Mouse (Mus musculus): ENCODE data around the gene Slc30a1. TPM values are rescaled to one million over a fixed set of nuclear protein-coding genes. Genes with fewer than 3 reads are reported as not detected.

The Slc30a1 gene
- polyA plus RNA-seq (2016; fragmentation: Nextera tagmentation; extraction: Ambion mirVana) = 1.3 and 1.6 TPM in 2 replicates

GRCm38 (mm10) chr1:191906571-191907430, at the start of gene Slc30a1:
Gene Slc30a1 (plus strand): TSS chr1:191906767.
- WGBS = under 1% methylated on average over 104 of the region's 104 CpGs

GRCm38 (mm10) chr1:191856886-191857651, 49.5 kb upstream of the Slc30a1 start:
- DNase-seq (ENCODE audit: low spot score) = no peak
- Histone ChIP-seq H3K27me3 (ENCODE audit: insufficient read depth, poor library complexity, severe bottlenecking) (no peaks in the 10 kb centered on the region), H3K4me3 (no peak overlapping the region), H3K36me3 (no peaks in the 10 kb centered on the region), H3K27ac (no peak overlapping the region), H3K4me1 (replicated peaks) (no peaks in the 10 kb centered on the region), H3K9me3 (no peaks in the 10 kb centered on the region)
- WGBS = 87% methylated on average over 5 of the region's 5 CpGs

More at GRCm38 (mm10) chr1:191906571-191907430, at the start of gene Slc30a1:
- Histone ChIP-seq H3K9me3 (no peaks in the 10 kb centered on the region), H3K36me3 (peaks cover 25% of the 10 kb centered on the region), H3K27ac (peak within 1 kb of the TSS; percentile 93), H3K27me3 (ENCODE audit: insufficient read depth, poor library complexity, severe bottlenecking) (peaks cover 9% of the 10 kb centered on the region), H3K4me3 (peak within 1 kb of the TSS; percentile 88), H3K4me1 (replicated peaks) (peaks cover 43% of the 10 kb centered on the region)
- peak; percentile 98 for DNase-seq (ENCODE audit: low spot score)

DNA sequence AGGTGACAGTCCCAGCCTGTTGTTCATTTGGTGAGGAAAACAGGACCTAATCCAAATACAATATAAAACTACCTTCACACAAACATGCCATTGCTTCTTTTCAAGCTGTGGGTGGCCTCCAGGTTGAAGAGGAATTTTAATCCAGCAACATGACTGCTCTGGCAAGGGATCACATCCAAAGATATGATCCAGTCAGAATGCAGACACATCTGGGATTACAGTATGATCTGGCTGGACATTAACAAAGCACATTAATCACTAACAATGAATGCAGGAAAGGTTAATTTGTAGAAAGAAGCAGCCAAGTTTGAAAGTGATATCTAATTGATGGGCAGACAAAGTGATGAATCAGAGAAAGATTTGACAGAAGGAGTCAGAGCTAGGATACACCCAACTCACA, 48.4 kb upstream of the Slc30a1 start:
- Histone ChIP-seq H3K27ac (no peak overlapping the region), H3K27me3 (ENCODE audit: insufficient read depth, poor library complexity, severe bottlenecking) (no peaks in the 10 kb centered on the region), H3K36me3 (no peaks in the 10 kb centered on the region), H3K4me1 (replicated peaks) (0 out of 2 replicates have a peak, but pooled peaks cover 5% of the 10 kb centered on the region), H3K9me3 (no peaks in the 10 kb centered on the region), H3K4me3 (no peak overlapping the region)
- DNase-seq (ENCODE audit: low spot score) = no peak

GRCm38 (mm10) chr1:191859847-191860246, 46.7 kb upstream of the Slc30a1 start:
- Histone ChIP-seq H3K4me1 (replicated peaks) (0 out of 2 replicates have a peak, but pooled peaks cover 5% of the 10 kb centered on the region), H3K36me3 (no peaks in the 10 kb centered on the region), H3K4me3 (no peak overlapping the region), H3K27ac (no peak overlapping the region), H3K9me3 (no peaks in the 10 kb centered on the region), H3K27me3 (ENCODE audit: insufficient read depth, poor library complexity, severe bottlenecking) (no peaks in the 10 kb centered on the region)
- no peak for DNase-seq (ENCODE audit: low spot score)
- WGBS = 86% methylated on average over 3 of the region's 3 CpGs

DNA sequence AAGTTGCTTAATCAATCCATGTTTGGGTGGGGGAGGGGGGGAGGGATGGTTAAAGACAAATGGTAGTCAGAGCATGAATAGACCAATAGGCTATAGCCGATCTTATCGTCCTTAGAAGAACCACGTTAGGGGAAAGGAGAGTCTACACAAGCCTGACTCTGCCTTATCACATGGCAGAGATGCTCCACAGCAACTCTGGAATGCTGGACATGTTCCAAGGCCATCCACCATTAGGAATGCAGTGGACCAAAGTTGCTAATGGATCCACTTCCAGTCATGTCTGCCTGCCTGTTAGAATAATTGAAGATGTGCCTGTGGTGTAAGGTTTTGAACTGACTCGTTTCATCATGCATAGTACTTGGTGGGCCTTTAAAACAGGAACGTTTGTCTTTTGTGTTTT, 45.3 kb upstream of the Slc30a1 start:
- Histone ChIP-seq H3K27me3 (ENCODE audit: insufficient read depth, poor library complexity, severe bottlenecking) (no peaks in the 10 kb centered on the region), H3K9me3 (no peaks in the 10 kb centered on the region), H3K27ac (no peak overlapping the region), H3K4me3 (no peak overlapping the region), H3K36me3 (no peaks in the 10 kb centered on the region), H3K4me1 (replicated peaks) (0 out of 2 replicates have a peak, but pooled peaks cover 5% of the 10 kb centered on the region)
- 84% methylated on average over 5 of the region's 5 CpGs for WGBS
- no peak for DNase-seq (ENCODE audit: low spot score)

DNA sequence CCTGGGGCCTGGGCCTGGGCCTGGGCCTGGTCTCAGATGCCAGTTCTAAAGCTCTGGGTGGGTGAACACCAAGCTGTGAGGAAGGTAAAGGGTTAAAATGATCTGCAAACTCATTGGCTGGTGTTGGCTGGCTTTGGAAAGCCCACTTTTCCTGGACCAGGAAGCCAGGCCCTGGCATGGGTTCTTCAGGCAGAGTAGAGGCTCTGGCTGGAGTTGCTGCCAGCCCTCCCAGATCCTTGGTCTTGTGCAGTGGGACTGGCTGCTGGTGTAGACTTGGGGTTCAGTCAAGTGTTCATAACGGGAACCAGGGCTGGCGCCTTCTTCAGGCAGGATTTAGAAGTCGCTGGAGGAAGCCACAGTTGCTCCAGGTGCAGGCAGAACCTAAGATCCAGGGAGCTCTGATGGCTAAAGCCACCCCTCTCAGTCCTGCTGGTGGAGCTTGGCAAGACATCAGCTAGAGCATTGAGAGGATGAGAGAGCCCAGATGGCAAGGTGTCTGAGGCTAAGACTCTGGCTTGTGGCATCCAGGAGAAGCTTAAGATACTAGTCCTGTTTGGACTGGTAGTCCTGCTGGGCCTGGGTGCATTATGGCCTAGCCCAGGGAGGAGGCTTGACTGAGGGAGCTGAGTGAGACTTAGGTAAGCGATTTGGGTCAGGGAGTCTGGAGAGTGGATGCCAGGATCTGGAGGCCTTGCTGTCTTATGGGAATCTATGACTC, 42.6 kb upstream of the Slc30a1 start:
- H3K9me3 ChIP-seq = no peaks in the 10 kb centered on the region
- H3K36me3 ChIP-seq = no peaks in the 10 kb centered on the region
- no peaks in the 10 kb centered on the region for H3K27me3 ChIP-seq (ENCODE audit: insufficient read depth, poor library complexity, severe bottlenecking)
- H3K27ac ChIP-seq = no peak overlapping the region
- no peak overlapping the region for H3K4me3 ChIP-seq
- 80% methylated on average over 4 of the region's 4 CpGs for WGBS
- no peak for DNase-seq (ENCODE audit: low spot score)
- 0 out of 2 replicates have a peak, but pooled peaks cover 5% of the 10 kb centered on the region for H3K4me1 ChIP-seq (replicated peaks)

GRCm38 (mm10) chr1:191864551-191865027, 42.0 kb upstream of the Slc30a1 start:
- Histone ChIP-seq H3K4me3 (no peak overlapping the region), H3K27ac (no peak overlapping the region), H3K9me3 (no peaks in the 10 kb centered on the region), H3K27me3 (ENCODE audit: insufficient read depth, poor library complexity, severe bottlenecking) (no peaks in the 10 kb centered on the region), H3K4me1 (replicated peaks) (0 out of 2 replicates have a peak, but pooled peaks cover 5% of the 10 kb centered on the region), H3K36me3 (no peaks in the 10 kb centered on the region)
- no peak for DNase-seq (ENCODE audit: low spot score)
- 94% methylated on average over 8 of the region's 8 CpGs for WGBS

DNA sequence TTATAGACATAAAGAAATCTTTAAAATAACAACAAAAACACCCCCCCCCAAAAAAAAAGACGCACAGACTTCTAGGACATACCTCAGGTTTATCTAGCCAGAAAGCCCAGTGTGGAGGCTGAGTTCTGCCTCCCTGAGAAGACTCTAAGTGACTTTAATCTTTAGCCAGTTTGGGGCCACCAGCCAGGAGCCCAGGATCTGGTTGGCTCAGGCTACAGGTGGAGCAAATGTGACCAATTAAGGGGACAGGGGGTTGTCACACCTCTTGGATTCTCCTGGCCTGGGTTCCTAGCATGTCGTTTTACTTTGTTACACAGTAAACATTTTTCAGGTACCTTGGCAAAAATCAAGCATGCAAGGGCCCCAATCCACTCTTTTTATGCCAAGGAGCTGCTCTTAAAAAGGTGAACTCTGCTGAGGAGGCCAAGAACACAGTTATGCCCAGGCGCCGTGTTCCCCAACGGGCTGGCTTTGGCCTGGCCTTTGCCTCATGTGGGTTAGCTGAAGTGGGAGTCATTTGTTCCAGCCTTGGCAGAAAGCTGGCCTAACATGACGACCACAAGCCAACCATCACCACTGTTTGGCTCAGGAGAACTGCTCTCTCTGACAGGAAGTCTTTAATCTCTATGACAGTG, 34.4 kb upstream of the Slc30a1 start:
- WGBS = 84% methylated on average over 6 of the region's 6 CpGs
- no peaks in the 10 kb centered on the region for H3K27me3 ChIP-seq (ENCODE audit: insufficient read depth, poor library complexity, severe bottlenecking)
- no peaks in the 10 kb centered on the region for H3K4me1 ChIP-seq (replicated peaks)
- no peaks in the 10 kb centered on the region for H3K36me3 ChIP-seq
- H3K4me3 ChIP-seq = no peak overlapping the region
- no peak for DNase-seq (ENCODE audit: low spot score)
- no peak overlapping the region for H3K27ac ChIP-seq
- H3K9me3 ChIP-seq = no peaks in the 10 kb centered on the region

DNA sequence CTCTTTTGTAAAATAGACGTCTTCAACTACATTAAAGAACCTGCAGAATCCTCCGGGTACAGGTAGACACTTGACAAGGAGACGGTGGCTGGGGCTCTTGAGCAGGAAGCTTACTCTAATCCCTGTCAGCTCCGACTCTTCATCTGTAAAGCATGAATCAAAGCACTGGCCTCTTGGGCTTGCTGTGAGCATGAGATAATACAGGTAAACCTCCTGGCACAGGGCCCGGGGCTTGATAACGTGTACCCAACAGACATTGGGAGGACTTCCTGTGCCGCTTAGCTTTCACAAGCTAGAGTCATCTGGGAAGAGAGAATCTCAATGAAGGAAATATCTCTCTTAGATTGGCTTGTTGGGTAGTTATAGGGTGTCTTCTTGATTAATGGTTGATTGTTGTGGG, 31.6 kb upstream of the Slc30a1 start:
- H3K27ac ChIP-seq = no peak overlapping the region
- 92% methylated on average over 7 of the region's 7 CpGs for WGBS
- no peak for DNase-seq (ENCODE audit: low spot score)
- H3K27me3 ChIP-seq (ENCODE audit: insufficient read depth, poor library complexity, severe bottlenecking) = no peaks in the 10 kb centered on the region
- no peaks in the 10 kb centered on the region for H3K36me3 ChIP-seq
- peaks cover 8% of the 10 kb centered on the region for H3K4me1 ChIP-seq (replicated peaks)
- no peak overlapping the region for H3K4me3 ChIP-seq
- no peaks in the 10 kb centered on the region for H3K9me3 ChIP-seq

- Histone ChIP-seq H3K9me3 (no peaks in the 10 kb centered on the region), H3K4me3 (no peak overlapping the region), H3K4me1 (replicated peaks) (peaks cover 8% of the 10 kb centered on the region), H3K27ac (no peak overlapping the region), H3K27me3 (ENCODE audit: insufficient read depth, poor library complexity, severe bottlenecking) (no peaks in the 10 kb centered on the region), H3K36me3 (no peaks in the 10 kb centered on the region)
- DNase-seq (ENCODE audit: low spot score) = no peak
- 77% methylated on average over 9 of the region's 9 CpGs for WGBS
Observed at GRCm38 (mm10) chr1:191875683-191876305, 30.8 kb upstream of the Slc30a1 start.

GRCm38 (mm10) chr1:191877681-191878080, 28.9 kb upstream of the Slc30a1 start:
- no peaks in the 10 kb centered on the region for H3K36me3 ChIP-seq
- WGBS = 59% methylated on average over 10 of the region's 10 CpGs
- H3K27ac ChIP-seq = 0 out of 2 replicates have a peak overlapping the region, but pooled peaks have one; percentile 36
- H3K27me3 ChIP-seq (ENCODE audit: insufficient read depth, poor library complexity, severe bottlenecking) = no peaks in the 10 kb centered on the region
- DNase-seq (ENCODE audit: low spot score) = peak; percentile 9
- peaks cover 15% of the 10 kb centered on the region for H3K4me1 ChIP-seq (replicated peaks)
- no peak overlapping the region for H3K4me3 ChIP-seq
- no peaks in the 10 kb centered on the region for H3K9me3 ChIP-seq

GRCm38 (mm10) chr1:191878518-191878921, 28.0 kb upstream of the Slc30a1 start:
- DNase-seq (ENCODE audit: low spot score) = no peak
- Histone ChIP-seq H3K36me3 (no peaks in the 10 kb centered on the region), H3K4me1 (replicated peaks) (peaks cover 15% of the 10 kb centered on the region), H3K27ac (peak overlapping the region; percentile 36; the same call in 1 of the 2 replicates), H3K9me3 (no peaks in the 10 kb centered on the region), H3K4me3 (no peak overlapping the region), H3K27me3 (ENCODE audit: insufficient read depth, poor library complexity, severe bottlenecking) (no peaks in the 10 kb centered on the region)
- 86% methylated on average over 4 of the region's 4 CpGs for WGBS

Data from hindbrain, embryonic 10.5 days (tissue).